Mouse (Mus musculus) hindbrain, embryonic 14.5 days (tissue): ENCODE measurements at regions not wholly inside any gene's neighbourhood (a gene's known extent, or its start where the extent isn't known, plus 50 kb on each side); places are given as distances from the start of the nearest gene placed in this dataset.

Experiments
- ATAC-seq: fragments of 200-750 bp; cut with Nextera tagmentation; 2 replicates; pipeline ENCODE4 v1.8.0; 2017; ENCODE audit warnings: moderate number of reproducible peaks, mild to moderate bottlenecking, moderate TSS enrichment, moderate library complexity; ENCODE audit not compliant: low FRiP score
- DNase-seq: peaks from one replicate; pipeline ENCODE4 v3.0.0-alpha.2; 2015; ENCODE audit warnings: low spot score
- H3K27ac ChIP-seq: fragments of 300-500 bp; sonication (generic); 2 replicates; pipeline ENCODE4 v1.5.1; 2014; ENCODE audit warnings: mild to moderate bottlenecking, moderate library complexity
- H3K27me3 ChIP-seq: fragments of 300-500 bp; sonication (generic); 2 replicates; pipeline ENCODE4 v1.6.1; 2014; ENCODE audit warnings: mild to moderate bottlenecking, low read length, mixed read lengths; ENCODE audit not compliant: control insufficient read depth, insufficient read depth
- H3K36me3 ChIP-seq: fragments of 300-500 bp; sonication (generic); replicated peaks from 2 replicates; pipeline ENCODE4 v1.6.1; 2014; ENCODE audit not compliant: control insufficient read depth, insufficient read depth
- H3K4me1 ChIP-seq: fragments of 300-500 bp; sonication (generic); replicated peaks from 2 replicates; pipeline ENCODE4 v1.6.1; 2014; ENCODE audit warnings: antibody characterized with exemption, low read length, mixed read lengths; ENCODE audit not compliant: control insufficient read depth, insufficient read depth
- H3K4me2 ChIP-seq: fragments of 300-500 bp; sonication (generic); replicated peaks from 2 replicates; pipeline ENCODE4 v1.6.1; 2014; ENCODE audit warnings: mild to moderate bottlenecking, moderate library complexity
- H3K4me3 ChIP-seq: fragments of 300-500 bp; sonication (generic); replicated peaks from 2 replicates; pipeline ENCODE4 v1.5.1; 2014; ENCODE audit warnings: mild to moderate bottlenecking, low read length
- H3K9ac ChIP-seq: fragments of 300-500 bp; sonication (generic); 2 replicates; pipeline ENCODE4 v1.6.1; 2014
- H3K9me3 ChIP-seq: fragments of 300-500 bp; sonication (generic); 2 replicates; pipeline ENCODE4 v1.6.1; 2016; ENCODE audit warnings: low read length; ENCODE audit not compliant: control insufficient read depth
- WGBS: fragments of 180-500 bp; shearing (Covaris S2); extraction: QIAGEN DNeasy Blood & Tissue Kit; methylation state at CpG from one replicate; pipeline ENCODE4 v1.1.7; 2014; 5-methylcytosine and 5-hydroxymethylcytosine counted together

DNA sequence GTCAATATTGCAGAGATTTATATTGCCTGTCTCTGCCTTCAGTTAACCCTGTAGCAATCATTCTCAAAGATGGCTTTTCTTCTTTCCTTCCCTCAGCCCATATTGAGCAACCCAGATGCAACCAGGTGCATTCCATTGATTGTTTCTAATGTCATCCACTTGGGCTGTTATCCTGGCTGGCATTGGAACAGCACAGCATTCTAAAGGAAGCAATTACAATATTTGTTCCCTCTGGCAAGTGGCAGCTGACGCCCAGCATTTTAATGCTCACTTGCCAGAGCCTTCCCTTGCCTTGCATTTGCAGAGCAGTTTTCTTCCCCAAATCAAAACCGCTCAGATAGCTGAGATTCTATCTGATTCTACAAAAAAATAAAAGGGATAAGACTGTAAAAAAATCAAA lies 798.0 kb downstream of the Ryr2 start:
- H3K27me3 ChIP-seq = no peaks in the 10 kb centered on the region
- H3K36me3 ChIP-seq = no peaks in the 10 kb centered on the region
- no peak overlapping the region for H3K4me2 ChIP-seq
- ATAC-seq (no peak), DNase-seq (no peak)
- H3K9ac ChIP-seq = no peak overlapping the region
- no peaks in the 10 kb centered on the region for H3K4me1 ChIP-seq
- no peak overlapping the region for H3K27ac ChIP-seq
- peaks cover 14% of the 10 kb centered on the region; the same call in 1 of the 2 replicates for H3K9me3 ChIP-seq
- 67% methylated on average over 2 of the region's 2 CpGs for WGBS
- H3K4me3 ChIP-seq = no peak overlapping the region

DNA sequence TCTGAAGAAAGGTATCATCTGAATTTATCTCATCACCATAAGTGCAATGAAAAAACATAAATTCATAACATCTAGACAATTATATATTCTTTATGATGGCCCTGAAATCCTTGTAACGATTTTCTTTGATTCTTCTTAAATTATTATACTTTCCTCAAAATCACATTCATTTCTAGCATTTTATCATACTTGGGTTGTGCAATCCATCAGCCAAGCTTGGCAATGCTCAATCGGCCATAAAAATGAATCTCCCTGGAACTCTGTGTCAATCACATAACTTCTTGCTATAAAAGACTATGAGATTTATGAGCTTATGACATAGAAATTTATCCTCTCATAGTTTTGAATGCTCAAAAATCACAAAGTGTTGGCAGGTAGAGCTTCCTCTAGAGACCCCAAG lies 811.3 kb downstream of the Ryr2 start:
- ATAC-seq (no peak), DNase-seq (no peak)
- H3K4me3 ChIP-seq = no peak overlapping the region
- H3K9ac ChIP-seq = no peak overlapping the region
- H3K4me2 ChIP-seq = no peak overlapping the region
- H3K36me3 ChIP-seq = no peaks in the 10 kb centered on the region
- no peaks in the 10 kb centered on the region for H3K27me3 ChIP-seq
- whole genome bisulfite sequencing = 87% methylated on average over 2 of the region's 2 CpGs
- no peaks in the 10 kb centered on the region for H3K9me3 ChIP-seq
- no peak overlapping the region for H3K27ac ChIP-seq
- no peaks in the 10 kb centered on the region for H3K4me1 ChIP-seq

DNA sequence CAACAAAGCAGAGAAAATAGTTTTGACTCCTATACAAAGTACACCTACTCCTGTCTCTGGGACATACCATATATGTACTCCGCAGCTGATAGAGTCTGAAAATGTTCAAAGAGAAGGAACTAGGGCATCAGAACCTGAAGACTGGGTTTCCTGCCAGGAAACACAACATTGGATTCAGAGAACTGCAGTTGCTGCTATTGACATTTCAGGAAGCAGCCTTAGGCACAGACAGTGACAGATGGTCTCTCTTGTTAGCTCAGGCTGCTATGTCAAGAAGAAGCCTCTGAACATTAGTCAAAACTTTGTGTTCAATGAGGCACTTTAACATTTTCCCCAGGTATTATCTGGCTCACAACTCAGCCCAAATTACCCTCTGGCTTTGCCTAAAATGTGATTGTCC lies 812.1 kb downstream of the Ryr2 start:
- H3K27me3 ChIP-seq = no peaks in the 10 kb centered on the region
- H3K9ac ChIP-seq = no peak overlapping the region
- WGBS = 83% methylated on average over 1 of the region's 1 CpGs
- peak; percentile 23 for DNase-seq
- no peaks in the 10 kb centered on the region for H3K9me3 ChIP-seq
- no peak for ATAC-seq
- H3K27ac ChIP-seq = no peak overlapping the region
- H3K4me1 ChIP-seq = no peaks in the 10 kb centered on the region
- no peak overlapping the region for H3K4me2 ChIP-seq
- H3K4me3 ChIP-seq = no peak overlapping the region
- H3K36me3 ChIP-seq = no peaks in the 10 kb centered on the region

DNA sequence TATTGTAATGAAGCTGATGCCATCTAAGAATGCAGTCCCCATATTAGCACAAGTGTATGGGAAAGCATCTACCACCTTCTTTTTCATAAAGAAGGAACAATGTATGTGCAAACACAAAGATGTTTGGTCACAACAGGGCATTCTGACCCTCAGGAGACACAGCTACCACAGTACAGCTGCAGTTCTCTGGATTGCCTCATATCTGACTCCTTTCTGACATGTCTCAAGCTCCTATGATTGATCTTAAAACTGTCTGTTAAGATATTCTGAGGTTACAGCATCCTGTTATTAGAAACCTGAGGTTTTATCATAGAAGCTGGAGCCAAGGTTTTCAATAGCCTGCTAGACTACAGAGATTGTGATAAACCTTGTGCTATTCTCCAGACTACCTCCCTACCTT lies 813.0 kb downstream of the Ryr2 start:
- no peak for ATAC-seq
- Histone ChIP-seq H3K36me3 (no peaks in the 10 kb centered on the region), H3K4me2 (no peak overlapping the region), H3K9ac (no peak overlapping the region), H3K27me3 (no peaks in the 10 kb centered on the region), H3K4me3 (no peak overlapping the region), H3K27ac (no peak overlapping the region), H3K4me1 (no peaks in the 10 kb centered on the region), H3K9me3 (no peaks in the 10 kb centered on the region)
- DNase-seq = no peak

DNA sequence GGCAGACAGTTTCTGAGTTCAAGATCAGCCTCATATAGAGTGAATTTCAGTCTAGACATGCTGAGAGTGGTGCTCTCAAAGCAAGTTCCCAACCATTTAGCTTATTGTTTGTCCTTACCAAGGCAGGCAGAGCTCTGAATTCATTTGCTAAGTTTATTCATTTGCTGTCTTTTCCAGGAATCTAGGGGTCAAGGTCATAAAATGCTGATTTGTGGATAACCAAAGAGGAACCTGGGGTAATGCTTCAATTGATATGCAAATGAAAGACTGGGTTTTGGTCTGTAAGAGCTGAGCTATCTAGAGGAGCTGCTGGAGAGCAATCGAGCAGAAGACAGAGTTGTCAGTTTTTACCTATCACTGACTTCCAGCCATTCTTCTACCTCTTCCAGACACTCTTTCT lies 832.8 kb downstream of the Ryr2 start:
- H3K4me1 ChIP-seq = no peaks in the 10 kb centered on the region
- no peaks in the 10 kb centered on the region for H3K9me3 ChIP-seq
- 11% methylated on average over 1 of the region's 1 CpGs for WGBS
- DNase-seq (no peak), ATAC-seq (no peak)
- H3K27me3 ChIP-seq = no peaks in the 10 kb centered on the region
- H3K4me3 ChIP-seq = no peak overlapping the region
- H3K27ac ChIP-seq = no peak overlapping the region
- no peak overlapping the region for H3K4me2 ChIP-seq
- no peaks in the 10 kb centered on the region for H3K36me3 ChIP-seq
- H3K9ac ChIP-seq = no peak overlapping the region

DNA sequence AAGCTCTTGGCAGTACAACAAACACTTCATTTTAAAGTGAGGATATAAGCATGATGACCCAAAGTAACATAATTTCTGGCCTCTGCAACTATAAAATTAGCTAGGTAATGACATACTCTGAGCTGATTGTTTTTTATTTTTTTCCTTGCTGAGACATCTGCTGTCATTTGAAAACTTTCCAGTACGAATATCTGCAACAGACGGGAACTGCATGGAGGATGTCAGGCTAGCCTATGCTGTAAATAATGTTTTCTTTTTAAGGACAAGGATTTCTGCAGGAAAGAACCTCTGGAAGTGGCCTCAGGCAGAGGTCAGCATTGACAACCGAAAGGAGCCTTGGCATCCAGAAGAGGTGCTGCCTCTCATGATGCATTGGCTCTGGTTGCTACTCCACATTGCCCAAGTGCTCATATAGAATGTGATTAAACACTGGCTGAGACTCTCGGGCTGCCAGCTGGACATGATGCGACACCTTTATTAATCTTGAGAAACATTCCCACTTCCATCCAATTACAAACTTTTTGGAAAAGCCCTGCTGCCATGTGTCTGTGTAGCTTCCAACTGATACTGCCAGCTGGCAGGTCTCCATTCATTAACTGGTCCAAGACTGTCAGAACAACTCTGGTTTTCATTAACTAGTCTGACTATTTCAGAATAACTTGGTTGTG lies 837.9 kb downstream of the Ryr2 start:
- H3K27ac ChIP-seq = no peak overlapping the region
- DNase-seq = peak; percentile 36
- no peak overlapping the region for H3K4me2 ChIP-seq
- WGBS = 73% methylated on average over 5 of the region's 5 CpGs
- H3K27me3 ChIP-seq = no peaks in the 10 kb centered on the region
- no peaks in the 10 kb centered on the region for H3K36me3 ChIP-seq
- no peak overlapping the region for H3K9ac ChIP-seq
- H3K9me3 ChIP-seq = no peaks in the 10 kb centered on the region
- no peaks in the 10 kb centered on the region for H3K4me1 ChIP-seq
- ATAC-seq = peak; percentile 55
- no peak overlapping the region for H3K4me3 ChIP-seq

DNA sequence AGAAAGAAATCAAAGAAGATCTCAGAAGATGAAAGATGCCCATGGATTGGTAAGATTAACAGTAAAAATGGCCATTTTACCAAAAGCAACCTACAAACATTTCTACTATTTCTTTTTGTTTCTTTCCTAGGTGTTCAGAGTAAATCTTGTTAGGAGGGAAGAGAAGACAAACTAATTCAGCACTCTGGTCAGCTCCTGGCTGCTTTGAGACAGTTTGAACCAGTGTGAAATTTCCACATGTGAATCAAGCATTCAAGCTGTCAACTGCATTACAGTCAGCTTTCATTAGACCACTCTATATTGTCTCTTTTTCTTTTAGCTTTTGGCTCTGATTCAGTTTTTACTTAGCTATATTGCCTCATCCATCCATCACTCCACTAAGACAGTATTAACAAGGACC lies 859.2 kb downstream of the Ryr2 start:
- ATAC-seq (no peak), DNase-seq (peak; percentile 30)
- Histone ChIP-seq H3K9ac (no peak overlapping the region), H3K27me3 (no peaks in the 10 kb centered on the region), H3K4me2 (no peak overlapping the region), H3K9me3 (no peaks in the 10 kb centered on the region), H3K4me3 (no peak overlapping the region), H3K4me1 (no peaks in the 10 kb centered on the region), H3K27ac (no peak overlapping the region), H3K36me3 (no peaks in the 10 kb centered on the region)

DNA sequence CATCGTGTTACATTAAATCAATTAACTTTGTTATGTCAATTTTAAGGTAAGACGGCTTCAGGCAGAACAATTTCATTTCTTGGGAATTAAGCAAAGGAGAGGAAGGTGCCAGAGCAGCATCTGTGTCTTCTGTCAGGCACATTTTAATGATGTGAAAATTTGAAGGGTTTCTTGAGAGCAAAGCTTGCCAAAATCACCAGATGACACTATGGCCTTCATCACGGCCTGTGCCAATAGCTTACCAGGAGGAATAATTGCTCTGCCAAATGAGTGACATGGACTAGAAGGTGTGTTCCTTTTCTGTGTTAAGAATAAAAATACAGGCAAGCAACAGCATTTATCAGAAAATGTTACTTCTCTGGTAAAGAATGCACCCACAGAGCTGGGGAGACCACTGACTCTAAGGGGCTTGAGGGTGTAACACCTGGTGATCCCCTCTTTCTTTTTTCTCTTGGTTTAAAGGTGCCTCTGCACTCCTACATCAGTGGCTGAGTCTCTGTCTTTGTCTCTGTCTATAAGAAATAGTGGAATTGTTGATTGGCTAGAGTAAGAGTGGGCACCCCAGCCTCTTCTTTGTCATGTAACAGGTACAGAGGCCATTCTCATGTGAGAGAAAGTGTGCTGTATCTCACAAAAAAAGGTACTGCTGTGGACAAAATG lies 856.2 kb upstream of the Chrm3 start:
- peak overlapping the region; percentile 26; the same call in 1 of the 2 replicates for H3K27ac ChIP-seq
- 62% methylated on average over 3 of the region's 3 CpGs for WGBS
- no peaks in the 10 kb centered on the region for H3K36me3 ChIP-seq
- H3K4me3 ChIP-seq = no peak overlapping the region
- H3K27me3 ChIP-seq = no peaks in the 10 kb centered on the region
- no peaks in the 10 kb centered on the region for H3K4me1 ChIP-seq
- no peak overlapping the region for H3K9ac ChIP-seq
- no peak for ATAC-seq
- H3K9me3 ChIP-seq = no peaks in the 10 kb centered on the region
- no peak for DNase-seq
- H3K4me2 ChIP-seq = no peak overlapping the region

DNA sequence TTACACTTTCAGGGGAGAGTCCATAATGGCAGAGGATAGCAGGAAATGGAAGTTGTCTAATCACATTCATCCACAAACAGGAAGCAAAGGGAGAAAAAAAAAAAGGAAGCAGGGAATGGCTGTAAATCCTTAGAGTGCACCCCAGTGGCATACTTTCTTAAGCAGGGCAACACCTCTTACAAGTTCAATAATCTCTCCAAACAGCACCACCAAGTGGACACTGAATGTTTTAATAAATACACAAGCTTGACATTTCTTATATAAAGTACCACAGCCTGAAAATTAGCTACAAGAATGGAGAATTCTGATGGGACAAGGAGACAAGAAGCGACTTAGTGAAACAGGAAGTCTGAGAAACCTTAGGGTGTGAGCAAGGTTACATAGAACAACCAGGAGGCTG lies 849.5 kb upstream of the Chrm3 start:
- 86% methylated on average over 1 of the region's 1 CpGs for WGBS
- Histone ChIP-seq H3K4me2 (no peak overlapping the region), H3K36me3 (no peaks in the 10 kb centered on the region), H3K9me3 (no peaks in the 10 kb centered on the region), H3K4me1 (no peaks in the 10 kb centered on the region), H3K9ac (no peak overlapping the region), H3K27me3 (no peaks in the 10 kb centered on the region), H3K27ac (no peak overlapping the region), H3K4me3 (no peak overlapping the region)
- no peak for DNase-seq
- no peak for ATAC-seq
